Mouse (Mus musculus) erythroid progenitor cell, adult 5-6 weeks (primary cell): ENCODE data around the gene Ndufb8. TPM values are rescaled to one million over a fixed set of nuclear protein-coding genes. Genes with fewer than 3 reads are reported as not detected.

Source experiments
- total RNA-seq, 2 experiments: library from RNA; stranded (forward) in 1 of 2; stranded (reverse) in 1 of 2; fragments of 150-400 nt in 1 of 2; fragments of 186-747, 209-891 nt in 1 of 2; gene quantifications; 2 replicates each; pipeline versions ENCODE4 v1.2.3 to v1.2.4; 2015 to 2017; ENCODE audit warnings: low replicate concordance in 2 of 2

Gene Ndufb8
- total RNA-seq, 2 experiments from 2014 or later, result 85.0 to 143 TPM

Other genes with a start within 250 kb of the Ndufb8 start
- not detected in 2 replicates for gene Scd4, start 222.3 kb downstream of the Ndufb8 start, total RNA-seq (2015; ENCODE audit: low replicate concordance)
- 2.1 TPM in 1 of 2 replicates, not detected in the other for gene Scd4, start 222.3 kb downstream of the Ndufb8 start, total RNA-seq (2017; ENCODE audit: low replicate concordance)
- 29.2 and 33.1 TPM in 2 replicates for gene Scd1, start 147.6 kb downstream of the Ndufb8 start, total RNA-seq (2015; ENCODE audit: low replicate concordance)
- gene Scd1, start 147.6 kb downstream of the Ndufb8 start, total RNA-seq (2017; ENCODE audit: low replicate concordance), result 9.8 and 17.3 TPM in 2 replicates
- gene Wnt8b, start 62.0 kb downstream of the Ndufb8 start, total RNA-seq (2015; ENCODE audit: low replicate concordance), result not detected in 2 replicates
- not detected in 2 replicates for gene Wnt8b, start 62.0 kb downstream of the Ndufb8 start, total RNA-seq (2017; ENCODE audit: low replicate concordance)
- gene Sec31b, start 9.6 kb downstream of the Ndufb8 start, total RNA-seq (2015; ENCODE audit: low replicate concordance), result 0.36 and 1.3 TPM in 2 replicates
- 0.26 TPM in 1 of 2 replicates, not detected in the other for gene Sec31b, start 9.6 kb downstream of the Ndufb8 start, total RNA-seq (2017; ENCODE audit: low replicate concordance)
- not detected in 2 replicates for gene Gm20538, start 2.6 kb downstream of the Ndufb8 start, total RNA-seq (2015; ENCODE audit: low replicate concordance)
- not detected in 2 replicates for gene Gm20538, start 2.6 kb downstream of the Ndufb8 start, total RNA-seq (2017; ENCODE audit: low replicate concordance)
- gene Hif1an, start 7.4 kb upstream of the Ndufb8 start, total RNA-seq (2015; ENCODE audit: low replicate concordance), result 1.8 and 2.5 TPM in 2 replicates
- 3.6 and 5.8 TPM in 2 replicates for gene Hif1an, start 7.4 kb upstream of the Ndufb8 start, total RNA-seq (2017; ENCODE audit: low replicate concordance)
- not detected in 2 replicates for gene Pax2, start 200.6 kb upstream of the Ndufb8 start, total RNA-seq (2015; ENCODE audit: low replicate concordance)
- gene Pax2, start 200.6 kb upstream of the Ndufb8 start, total RNA-seq (2017; ENCODE audit: low replicate concordance), result not detected in 2 replicates